Mouse (Mus musculus): Measurements from ENCODE around the gene 4430402I18Rik. TPM values are rescaled to one million over a fixed set of nuclear protein-coding genes. Genes with fewer than 3 reads are reported as not detected.
A peak's percentile ranks its signal among the peaks of the same experiment; 100 is the strongest.

4430402I18Rik gene
- total RNA-seq, 2 experiments from 2014 or later: 27.8 to 33.8 TPM

- no peak for DNase-seq
Measured at GRCm38 (mm10) chr19:28900771-28901170, 66.8 kb downstream of the 4430402I18Rik start.

GRCm38 (mm10) chr19:28897497-28897896, 70.1 kb downstream of the 4430402I18Rik start:
- no peak for DNase-seq

- no peak for DNase-seq
Measured at GRCm38 (mm10) chr19:28896639-28897038, 71.0 kb downstream of the 4430402I18Rik start.

GRCm38 (mm10) chr19:28891864-28892263, 75.7 kb downstream of the 4430402I18Rik start:
- no peak for DNase-seq

GRCm38 (mm10) chr19:28891238-28891637, 76.4 kb downstream of the 4430402I18Rik start:
- DNase-seq: no peak

- DNase-seq: no peak
Measured at GRCm38 (mm10) chr19:28889251-28889650, 78.3 kb downstream of the 4430402I18Rik start.

GRCm38 (mm10) chr19:28888496-28888895, 79.1 kb downstream of the 4430402I18Rik start:
- DNase-seq: peak in 1 of 2 experiments; percentile 17

GRCm38 (mm10) chr19:28883126-28883525, 84.5 kb downstream of the 4430402I18Rik start:
- peak in 1 of 2 experiments; percentile 19 for DNase-seq

- no peak for DNase-seq
Measured at GRCm38 (mm10) chr19:28879476-28879875, 88.1 kb downstream of the 4430402I18Rik start.

- DNase-seq: no peak
Measured at GRCm38 (mm10) chr19:28870351-28870750, 97.2 kb downstream of the 4430402I18Rik start.

GRCm38 (mm10) chr19:28869251-28869855, 98.2 kb downstream of the 4430402I18Rik start:
- DNase-seq: no peak

GRCm38 (mm10) chr19:28865501-28865900, 102.1 kb downstream of the 4430402I18Rik start:
- DNase-seq: no peak

- DNase-seq: no peak
Measured at GRCm38 (mm10) chr19:28864981-28865380, 102.6 kb downstream of the 4430402I18Rik start.

GRCm38 (mm10) chr19:28863626-28864025, 104.0 kb downstream of the 4430402I18Rik start:
- no peak for DNase-seq

- no peak for DNase-seq
Measured at GRCm38 (mm10) chr19:28860246-28860645, 107.4 kb downstream of the 4430402I18Rik start.

- DNase-seq: no peak
Measured at GRCm38 (mm10) chr19:28854831-28855230, 112.8 kb downstream of the 4430402I18Rik start.

- no peak for DNase-seq
Measured at GRCm38 (mm10) chr19:28852001-28852400, 115.6 kb downstream of the 4430402I18Rik start.

GRCm38 (mm10) chr19:28850510-28850909, 117.1 kb downstream of the 4430402I18Rik start:
- no peak for DNase-seq

GRCm38 (mm10) chr19:28844946-28845710, 122.5 kb downstream of the 4430402I18Rik start:
- peak; percentile 17 to 23 for DNase-seq
